Mouse (Mus musculus): ENCODE measurements around the gene Stum. TPM values are rescaled to one million over a fixed set of nuclear protein-coding genes. Genes with fewer than 3 reads are reported as not detected.
"Not testable (repeated sequence)": the region's sequence is repeated elsewhere in the genome, so short reads cannot be mapped to it uniquely, and the experiment has no call there.

Stum gene
- total and polyA plus RNA-seq, 3 experiments, result 0.11 TPM; not detected in 2

- Histone ChIP-seq H3K4me1 (ENCODE audit: insufficient read depth, low read depth, low read length) (no peaks in the 10 kb centered on the region), H3K4me3 (ENCODE audit: low read depth, low read length) (no peak overlapping the region), H3K36me3 (replicated peaks) (no peaks in the 10 kb centered on the region), H3K27me3 (ENCODE audit: insufficient read depth, low read length) (peaks cover 29% of the 10 kb centered on the region), H3K9me3 (replicated peaks) (no peaks in the 10 kb centered on the region)
- TF ChIP-seq GATA2 (IDR thresholded peaks at IDR 0.05; ENCODE audit: borderline replicate concordance, low read depth, low read length) (no peak), TAL1 (conservative IDR thresholded peaks at IDR 0.05; ENCODE audit: low read depth, low read length) (no peak), POLR2AphosphoS5 (IDR thresholded peaks at IDR 0.05; ENCODE audit: insufficient replicate concordance, low read depth, low read length) (no peak), CTCF (IDR thresholded peaks at IDR 0.05; ENCODE audit: low read depth, low read length) (no peak)
- no peak for DNase-seq (ENCODE audit: low spot score)
- ATAC-seq (ENCODE audit: extremely low read depth, insufficient number of reproducible peaks, low FRiP score, poor library complexity, severe bottlenecking), result no peak
Measured at GRCm38 (mm10) chr1:180523320-180523719, 40.0 kb upstream of the Stum start.

- DNase-seq (ENCODE audit: low spot score) (no peak), ATAC-seq (ENCODE audit: extremely low read depth, insufficient number of reproducible peaks, low FRiP score, poor library complexity, severe bottlenecking) (no peak)
- Histone ChIP-seq H3K4me3 (ENCODE audit: low read depth, low read length) (no peak overlapping the region), H3K4me1 (ENCODE audit: insufficient read depth, low read depth, low read length) (peaks cover 4% of the 10 kb centered on the region; the same call in 1 of the 2 replicates), H3K27me3 (ENCODE audit: insufficient read depth, low read length) (peaks cover 27% of the 10 kb centered on the region), H3K36me3 (replicated peaks) (no peaks in the 10 kb centered on the region), H3K9me3 (replicated peaks) (no peaks in the 10 kb centered on the region)
- TF ChIP-seq POLR2AphosphoS5 (IDR thresholded peaks at IDR 0.05; ENCODE audit: insufficient replicate concordance, low read depth, low read length) (no peak), CTCF (IDR thresholded peaks at IDR 0.05; ENCODE audit: low read depth, low read length) (no peak), TAL1 (conservative IDR thresholded peaks at IDR 0.05; ENCODE audit: low read depth, low read length) (no peak), GATA2 (IDR thresholded peaks at IDR 0.05; ENCODE audit: borderline replicate concordance, low read depth, low read length) (no peak), GATA1 (IDR thresholded peaks at IDR 0.05; ENCODE audit: borderline replicate concordance, low read length) (no peak)
Measured at GRCm38 (mm10) chr1:180520190-180520589, 36.9 kb upstream of the Stum start.

GRCm38 (mm10) chr1:180519520-180519919, 36.2 kb upstream of the Stum start:
- no peak for DNase-seq (ENCODE audit: low spot score)
- ATAC-seq (ENCODE audit: extremely low read depth, insufficient number of reproducible peaks, low FRiP score, poor library complexity, severe bottlenecking), result no peak
- H3K27me3 ChIP-seq (ENCODE audit: insufficient read depth, low read length), result peaks cover 30% of the 10 kb centered on the region
- no peaks in the 10 kb centered on the region for H3K36me3 ChIP-seq (replicated peaks)
- no peak for TF ChIP-seq GATA2 (IDR thresholded peaks at IDR 0.05; ENCODE audit: borderline replicate concordance, low read depth, low read length)
- TF ChIP-seq POLR2AphosphoS5 (IDR thresholded peaks at IDR 0.05; ENCODE audit: insufficient replicate concordance, low read depth, low read length), result no peak
- no peak for TF ChIP-seq GATA1 (IDR thresholded peaks at IDR 0.05; ENCODE audit: borderline replicate concordance, low read length)
- no peak for TF ChIP-seq CTCF (IDR thresholded peaks at IDR 0.05; ENCODE audit: low read depth, low read length)
- no peak for TF ChIP-seq TAL1 (conservative IDR thresholded peaks at IDR 0.05; ENCODE audit: low read depth, low read length)
- H3K4me1 ChIP-seq (ENCODE audit: insufficient read depth, low read depth, low read length), result peaks cover 4% of the 10 kb centered on the region; the same call in 1 of the 2 replicates
- H3K4me3 ChIP-seq (ENCODE audit: low read depth, low read length), result no peak overlapping the region
- H3K9me3 ChIP-seq (replicated peaks), result no peaks in the 10 kb centered on the region

GRCm38 (mm10) chr1:180518899-180519298, 35.6 kb upstream of the Stum start:
- not testable (repeated sequence) for H3K36me3 ChIP-seq (replicated peaks); ATAC-seq (ENCODE audit: extremely low read depth, insufficient number of reproducible peaks, low FRiP score, poor library complexity, severe bottlenecking); DNase-seq (ENCODE audit: low spot score); H3K9me3 ChIP-seq (replicated peaks); H3K4me3 ChIP-seq (ENCODE audit: low read depth, low read length); H3K4me1 ChIP-seq (ENCODE audit: insufficient read depth, low read depth, low read length)
- peaks cover 33% of the 10 kb centered on the region for H3K27me3 ChIP-seq (ENCODE audit: insufficient read depth, low read length)

- Histone ChIP-seq H3K36me3 (replicated peaks) (no peaks in the 10 kb centered on the region), H3K4me1 (ENCODE audit: insufficient read depth, low read depth, low read length) (peaks cover 4% of the 10 kb centered on the region; the same call in 1 of the 2 replicates), H3K27me3 (ENCODE audit: insufficient read depth, low read length) (peaks cover 38% of the 10 kb centered on the region), H3K9me3 (replicated peaks) (no peaks in the 10 kb centered on the region), H3K4me3 (ENCODE audit: low read depth, low read length) (no peak overlapping the region)
- ATAC-seq (ENCODE audit: extremely low read depth, insufficient number of reproducible peaks, low FRiP score, poor library complexity, severe bottlenecking), result no peak
- no peak for DNase-seq (ENCODE audit: low spot score)
- no peak for TF ChIP-seq TAL1 (conservative IDR thresholded peaks at IDR 0.05; ENCODE audit: low read depth, low read length)
- TF ChIP-seq CTCF (IDR thresholded peaks at IDR 0.05; ENCODE audit: low read depth, low read length), result no peak
- TF ChIP-seq GATA1 (IDR thresholded peaks at IDR 0.05; ENCODE audit: borderline replicate concordance, low read length), result no peak
- TF ChIP-seq POLR2AphosphoS5 (IDR thresholded peaks at IDR 0.05; ENCODE audit: insufficient replicate concordance, low read depth, low read length), result no peak
- no peak for TF ChIP-seq GATA2 (IDR thresholded peaks at IDR 0.05; ENCODE audit: borderline replicate concordance, low read depth, low read length)
Measured at GRCm38 (mm10) chr1:180518412-180518811, 35.1 kb upstream of the Stum start.

- Histone ChIP-seq H3K27me3 (ENCODE audit: insufficient read depth, low read length) (peaks cover 39% of the 10 kb centered on the region), H3K9me3 (replicated peaks) (no peaks in the 10 kb centered on the region), H3K4me1 (ENCODE audit: insufficient read depth, low read depth, low read length) (peaks cover 4% of the 10 kb centered on the region; the same call in 1 of the 2 replicates), H3K4me3 (ENCODE audit: low read depth, low read length) (no peak overlapping the region), H3K36me3 (replicated peaks) (no peaks in the 10 kb centered on the region)
- TF ChIP-seq POLR2AphosphoS5 (IDR thresholded peaks at IDR 0.05; ENCODE audit: insufficient replicate concordance, low read depth, low read length), result no peak
- no peak for TF ChIP-seq GATA2 (IDR thresholded peaks at IDR 0.05; ENCODE audit: borderline replicate concordance, low read depth, low read length)
- TF ChIP-seq CTCF (IDR thresholded peaks at IDR 0.05; ENCODE audit: low read depth, low read length), result no peak
- TF ChIP-seq GATA1 (IDR thresholded peaks at IDR 0.05; ENCODE audit: borderline replicate concordance, low read length), result no peak
- no peak for DNase-seq (ENCODE audit: low spot score)
- no peak for ATAC-seq (ENCODE audit: extremely low read depth, insufficient number of reproducible peaks, low FRiP score, poor library complexity, severe bottlenecking)
Measured at GRCm38 (mm10) chr1:180517390-180518054, 34.2 kb upstream of the Stum start.
